Mouse (Mus musculus): ENCODE measurements at regions not wholly inside any gene's neighbourhood (a gene's known extent, or its start where the extent isn't known, plus 50 kb on each side); places are given as distances from the start of the nearest gene placed in this dataset.

DNA sequence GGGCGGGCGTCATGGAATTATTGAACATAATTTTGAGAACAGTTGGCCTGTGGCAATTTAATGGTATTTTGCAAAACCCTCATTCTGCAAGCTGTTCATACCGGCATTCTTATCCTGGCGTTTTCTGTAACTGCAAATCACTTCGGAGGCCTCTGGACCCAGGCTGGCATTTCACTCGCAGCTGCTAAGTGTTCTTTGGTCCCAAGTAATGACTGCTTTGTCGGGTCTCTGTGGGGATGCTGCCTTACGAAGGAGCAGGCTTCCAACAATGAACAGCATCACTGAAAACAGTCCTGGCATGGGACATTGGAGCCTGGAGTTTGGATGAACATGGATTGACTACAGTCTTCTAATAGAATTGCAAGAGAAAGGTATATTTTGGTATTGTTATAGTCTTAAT is 465.6 kb downstream of the Tmem132b start:
- TF ChIP-seq CTCF (IDR thresholded peaks at IDR 0.05) (no peak), EP300 (IDR thresholded peaks at IDR 0.05) (no peak)
